Mouse (Mus musculus) spleen, adult 12 weeks (tissue): ENCODE measurements around the gene Mc3r.
A peak's percentile ranks its signal among the peaks of the same experiment; 100 is the strongest.

ENCODE experiments used
- DNase-seq: peaks from one replicate; pipeline ENCODE4 v3.0.0; 2022; ENCODE audit warnings: low spot score

Gene Mc3r

DNA sequence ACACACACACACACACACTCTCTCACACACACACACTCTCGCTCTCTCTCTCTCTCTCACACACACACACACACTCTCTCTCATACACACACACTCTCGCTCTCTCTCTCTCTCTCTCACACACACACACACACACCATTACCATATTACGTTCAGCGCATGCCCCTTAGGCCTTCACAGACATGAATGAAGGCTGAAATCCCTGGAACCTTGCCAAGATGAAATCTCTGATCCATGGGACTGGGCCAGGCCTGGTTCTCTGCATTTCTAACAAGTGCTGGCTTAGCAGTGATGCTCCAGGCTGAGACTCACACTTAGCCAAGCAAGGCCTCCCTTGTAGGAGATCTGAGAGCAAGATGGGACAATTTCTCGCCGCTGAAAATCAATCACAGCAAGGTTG is 8.1 kb downstream of the Mc3r start:
- DNase-seq = no peak

DNA sequence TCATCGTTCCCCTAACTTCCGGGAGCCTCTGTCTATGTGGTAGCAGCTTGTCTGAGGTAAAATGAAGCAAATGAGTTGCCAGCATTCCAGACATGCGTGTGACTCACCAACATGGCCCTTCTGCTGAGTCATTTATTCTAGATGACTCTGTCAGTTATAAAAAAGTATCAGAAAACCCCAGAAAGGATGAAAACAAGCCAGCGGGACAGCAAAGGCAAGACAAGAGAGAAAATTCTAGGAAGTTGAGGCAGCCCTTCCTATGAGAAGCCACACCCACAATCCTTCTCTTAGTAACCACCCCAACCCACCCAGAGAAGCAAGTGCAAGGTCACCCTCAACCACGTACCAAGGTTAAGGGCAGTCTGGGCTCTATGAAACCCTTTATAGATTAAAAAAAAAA is 8.7 kb downstream of the Mc3r start:
- no peak for DNase-seq

DNA sequence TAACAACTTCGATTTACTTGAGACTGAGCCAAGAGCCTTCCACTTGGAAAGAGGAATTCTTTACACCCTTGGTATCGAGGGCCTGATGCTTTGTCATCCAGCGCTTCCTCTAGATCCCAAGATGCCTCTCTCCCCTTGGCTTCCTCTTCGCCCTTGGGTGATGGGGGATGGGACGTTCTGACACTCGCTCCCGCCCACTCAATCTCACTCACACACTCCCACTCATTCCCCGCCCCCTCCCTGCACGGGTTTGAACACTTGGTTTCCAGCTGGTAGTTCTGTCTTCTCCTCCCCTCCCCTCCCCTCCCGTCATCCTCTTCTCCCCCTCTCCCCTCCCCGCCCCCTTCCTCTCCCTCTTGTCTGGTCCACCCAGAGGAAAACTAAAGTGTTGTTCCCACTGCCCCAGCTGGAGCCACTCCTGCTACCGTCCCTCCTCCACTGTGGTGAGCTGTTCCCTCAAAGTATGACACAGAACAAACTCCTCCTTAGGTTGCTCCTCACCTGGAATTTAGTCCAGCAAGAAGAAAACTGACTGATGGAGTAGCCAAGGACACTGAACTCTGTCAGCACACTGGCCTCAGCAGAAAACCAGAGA is 9.3 kb downstream of the Mc3r start:
- DNase-seq = no peak

DNA sequence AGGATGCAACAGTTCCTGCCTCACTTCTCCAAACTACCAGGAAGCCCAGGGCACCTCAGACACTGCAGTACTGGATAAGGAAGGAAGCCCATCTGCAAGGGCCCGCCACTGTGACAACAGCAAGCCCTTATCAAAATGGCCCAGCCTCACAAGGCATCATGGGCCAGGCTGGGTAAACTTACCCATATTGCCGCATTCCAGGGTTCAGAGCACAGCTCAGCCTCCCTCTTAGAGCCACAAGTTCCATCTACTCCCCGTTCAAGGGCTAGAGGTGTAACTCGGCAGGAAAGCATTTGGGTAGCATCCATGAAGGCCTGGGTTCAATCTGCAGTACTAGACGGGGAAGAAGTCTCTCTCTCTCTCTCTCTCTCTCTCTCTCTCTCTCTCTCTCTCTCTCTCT is 11.8 kb downstream of the Mc3r start:
- no peak for DNase-seq

DNA sequence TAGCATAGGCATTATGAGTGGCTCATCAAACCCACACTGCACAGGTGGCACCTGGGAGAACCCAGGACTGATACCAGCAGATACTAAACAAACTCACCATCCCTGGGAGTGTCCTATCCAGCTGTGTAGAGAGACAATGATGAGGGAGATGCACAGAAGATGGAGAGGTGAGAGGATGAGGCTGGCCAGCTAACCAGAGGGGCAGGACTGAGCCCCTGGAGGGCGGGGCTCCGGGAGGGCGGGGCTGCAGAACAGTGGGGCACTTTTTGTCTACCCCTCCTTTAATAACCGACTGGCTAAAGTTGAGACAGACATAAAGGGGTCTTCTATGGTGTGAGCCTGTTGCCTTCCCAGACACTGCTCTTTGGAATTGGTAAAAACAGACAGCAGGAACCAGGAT is 13.1 kb downstream of the Mc3r start:
- DNase-seq = no peak

DNA sequence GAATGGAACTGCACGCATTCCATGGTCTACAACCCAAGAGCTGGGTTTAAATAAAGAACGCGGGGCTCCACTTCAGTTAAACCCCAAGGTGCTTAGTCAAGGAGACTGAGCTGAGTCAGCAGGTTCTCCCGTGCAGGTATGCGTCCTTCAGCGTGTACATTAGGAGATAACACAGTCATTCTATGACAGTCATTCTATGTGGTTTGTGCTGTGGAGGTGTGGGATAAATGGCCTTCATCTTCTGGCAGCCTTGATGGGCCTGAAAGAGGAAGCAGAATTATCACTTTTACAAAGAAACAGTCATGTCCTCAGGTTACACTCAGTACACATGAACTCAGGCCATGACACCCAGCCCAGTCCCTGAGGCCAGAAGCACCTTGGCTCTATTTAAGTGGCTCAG is 14.9 kb downstream of the Mc3r start:
- DNase-seq = no peak

DNA sequence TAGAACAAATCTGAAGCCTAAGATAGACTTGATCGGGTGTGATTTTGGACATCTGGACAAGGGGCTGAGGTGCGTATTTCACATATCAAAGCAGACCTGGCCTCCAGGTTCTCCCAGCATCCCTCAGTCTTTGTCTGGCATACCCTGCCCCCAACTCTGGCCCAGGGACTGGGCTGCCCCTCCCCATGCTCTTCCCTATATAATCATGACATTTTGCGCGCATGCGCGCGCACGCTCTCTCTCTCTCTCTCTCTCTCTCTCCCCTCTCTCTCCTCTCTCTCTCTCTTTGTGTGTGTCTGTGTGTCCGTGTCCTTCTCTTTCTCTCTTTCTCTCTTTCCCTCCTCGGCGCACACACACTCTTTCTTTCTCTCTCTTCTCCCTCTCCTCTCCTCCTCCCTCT is 21.6 kb downstream of the Mc3r start:
- no peak for DNase-seq

DNA sequence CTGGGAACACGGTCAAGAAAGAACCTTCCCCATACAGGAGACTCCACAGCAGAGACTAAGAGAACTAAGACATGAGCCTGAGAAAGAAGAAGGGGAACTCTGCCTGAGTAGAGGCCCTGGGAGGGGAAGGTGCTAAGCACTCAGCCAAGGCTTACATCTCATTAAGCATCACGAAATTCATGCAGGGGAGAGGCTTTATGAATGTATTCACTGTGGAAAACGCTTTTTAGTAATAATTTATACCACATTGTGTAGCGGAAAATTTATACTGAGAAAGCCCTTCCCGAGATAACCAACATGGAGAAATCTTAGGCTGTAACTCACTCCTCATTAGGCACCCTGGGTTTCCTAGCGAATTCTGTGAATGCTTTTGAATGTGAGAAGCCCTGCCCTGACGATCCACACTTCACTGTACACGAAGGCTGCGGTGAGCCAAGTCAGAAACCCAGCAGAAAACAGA is 22.2 kb downstream of the Mc3r start:
- no peak for DNase-seq

DNA sequence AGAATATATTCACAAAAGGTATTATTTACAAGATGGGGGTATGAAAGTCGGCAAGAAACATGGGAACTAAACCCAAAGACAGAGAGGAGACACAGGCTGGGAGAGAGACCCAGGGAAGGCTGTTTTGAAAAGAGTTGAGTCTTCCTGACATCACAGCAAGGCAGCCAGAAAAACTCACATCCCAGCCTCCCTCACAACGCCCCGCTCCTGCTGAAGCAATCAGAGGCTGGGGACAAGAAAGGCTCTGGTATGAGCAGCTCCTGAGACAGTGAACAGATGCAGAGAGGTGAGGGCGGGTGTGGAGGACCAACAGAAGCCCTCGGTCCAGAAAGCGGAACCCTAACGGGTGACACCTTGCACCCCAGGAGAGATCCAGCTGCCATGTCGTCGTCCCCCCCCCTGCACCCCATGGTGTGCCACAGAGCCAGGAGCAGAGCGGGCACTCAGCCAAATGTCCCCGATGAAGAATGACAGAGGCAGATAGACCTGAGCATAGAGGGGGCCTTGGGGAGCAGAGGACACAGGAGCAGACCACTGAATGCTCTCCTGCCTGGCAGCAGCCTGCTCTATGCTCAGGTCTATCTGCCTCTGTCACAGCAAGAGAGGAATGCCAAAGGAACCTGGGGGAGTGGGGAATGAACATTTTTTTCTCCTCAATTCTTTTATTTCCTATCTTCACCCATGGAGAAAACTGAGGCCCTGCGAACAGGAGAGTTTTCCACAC is 22.8 kb downstream of the Mc3r start:
- no peak for DNase-seq

DNA sequence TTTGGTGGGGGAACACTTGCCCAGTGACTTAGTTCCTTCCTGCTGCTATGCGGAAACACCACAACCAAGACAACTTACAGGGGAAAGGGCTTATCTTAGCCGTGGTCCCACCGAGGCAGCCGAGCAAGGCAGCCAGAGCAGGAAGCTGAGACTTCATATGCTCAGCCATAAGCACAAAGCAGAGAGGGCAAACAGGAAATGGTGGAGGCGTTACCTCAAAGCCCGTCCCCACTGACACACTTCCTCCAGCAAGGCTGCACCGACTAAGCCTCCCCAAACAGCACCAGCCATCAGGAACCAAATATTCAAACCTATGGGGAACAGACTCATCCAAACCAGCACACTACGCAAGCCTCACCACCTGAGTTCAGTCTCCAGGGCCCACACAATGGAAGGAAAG is 26.4 kb downstream of the Mc3r start:
- no peak for DNase-seq

DNA sequence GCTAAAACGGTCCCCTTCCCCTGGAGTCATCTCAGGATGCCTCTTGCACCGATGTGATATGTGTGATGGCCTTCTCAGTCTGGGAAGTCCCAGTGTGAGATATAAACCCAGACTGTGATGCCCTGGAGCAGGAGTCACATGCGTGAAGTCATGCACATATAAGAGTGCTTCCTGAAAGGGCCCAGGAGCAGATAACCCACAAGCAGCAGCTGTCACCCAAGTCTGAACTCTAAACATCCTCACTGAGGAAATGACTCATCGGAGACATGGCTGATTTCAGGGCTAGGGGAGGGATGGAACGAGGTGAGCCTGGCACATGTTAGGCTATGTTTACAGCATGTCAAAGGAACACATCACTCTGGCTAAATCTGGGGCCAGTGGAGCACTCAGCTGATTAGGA is 27.9 kb downstream of the Mc3r start:
- DNase-seq = no peak

DNA sequence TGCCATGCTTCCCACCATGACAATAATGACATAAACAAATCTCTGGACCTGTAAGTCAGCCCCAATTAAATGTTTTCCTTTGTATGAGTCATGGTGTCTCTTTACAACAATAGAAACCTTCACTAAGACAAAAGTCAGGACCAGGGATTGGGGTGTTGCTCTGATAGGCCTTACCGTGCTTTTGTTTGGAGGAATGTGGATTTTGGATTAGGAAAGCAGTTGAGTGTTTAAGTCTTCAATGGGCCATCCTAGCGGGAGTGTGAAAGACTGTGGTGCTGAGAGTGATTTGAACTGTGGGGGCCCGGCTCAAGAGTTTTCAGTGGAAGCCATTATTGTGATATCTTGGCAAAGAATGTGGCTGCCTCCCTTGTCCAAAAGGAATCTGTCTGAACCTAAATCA is 30.7 kb downstream of the Mc3r start:
- no peak for DNase-seq

DNA sequence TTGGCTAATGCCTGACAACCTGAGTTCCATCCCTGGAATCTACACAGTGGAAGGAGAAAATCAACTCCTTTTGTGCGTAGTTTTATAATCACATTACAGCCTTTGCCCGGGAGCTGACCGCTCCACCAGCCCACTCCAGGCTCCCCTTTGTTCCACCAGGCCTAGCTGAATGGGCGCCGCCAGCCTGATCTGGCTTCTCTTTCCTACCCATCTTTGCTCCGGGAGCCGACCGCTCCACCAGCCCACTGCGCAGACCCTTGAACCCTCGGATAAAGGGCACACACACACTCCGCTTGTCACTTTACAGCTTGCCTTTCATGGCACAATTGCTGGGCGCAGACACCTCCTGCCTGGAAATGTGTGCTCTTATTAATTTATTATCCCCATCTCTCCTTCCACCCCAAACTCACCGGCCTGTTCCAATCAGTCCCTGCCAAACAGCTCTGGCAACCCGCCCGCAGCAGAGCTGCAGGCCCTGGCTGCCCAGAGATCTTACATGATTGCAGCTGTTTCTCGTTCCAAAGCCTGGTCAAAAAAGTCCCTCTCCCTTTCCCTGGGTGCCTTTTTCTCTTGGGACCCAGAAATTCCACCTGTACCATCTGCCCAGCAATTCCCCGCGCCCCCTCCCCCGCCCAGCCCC is 33.9 kb downstream of the Mc3r start:
- no peak for DNase-seq

DNA sequence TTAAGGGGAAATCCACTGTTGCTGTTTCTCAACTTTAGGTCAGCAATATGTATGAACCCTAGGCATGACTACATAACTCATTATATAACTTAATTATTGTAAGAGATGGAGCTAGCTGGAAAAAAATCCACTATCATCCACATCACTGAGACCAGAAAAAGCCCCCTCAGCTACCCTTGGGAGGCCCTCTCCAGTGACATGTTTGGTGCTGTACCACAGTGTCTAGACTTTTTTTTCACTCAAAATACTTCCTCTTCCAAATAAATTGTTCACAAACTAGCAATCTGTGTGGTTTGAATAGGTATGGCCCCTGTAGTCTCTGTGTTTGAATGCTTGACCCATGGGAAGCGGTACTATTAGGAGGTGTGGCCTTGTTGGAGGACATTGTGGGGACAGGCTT is 39.4 kb downstream of the Mc3r start:
- no peak for DNase-seq

DNA sequence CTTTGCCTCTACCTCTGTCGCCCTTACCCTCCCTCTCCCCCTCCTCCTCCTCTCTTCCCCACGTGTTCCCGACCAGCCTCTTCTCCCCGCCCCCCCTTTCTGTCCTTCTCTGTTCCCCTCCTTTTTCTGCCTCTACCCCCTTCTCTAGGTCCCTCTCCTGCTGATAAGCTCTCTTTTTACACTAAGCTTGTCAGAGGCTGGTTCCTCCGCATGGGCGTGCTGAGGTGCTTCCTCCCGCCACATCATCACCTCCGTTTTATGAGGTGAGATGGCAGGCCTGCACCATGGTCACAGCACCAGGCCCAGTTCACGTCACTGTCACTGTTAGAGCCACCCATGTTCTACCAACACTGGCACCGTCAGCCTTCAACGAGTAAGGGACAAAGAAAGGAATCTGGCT is 40.7 kb downstream of the Mc3r start:
- DNase-seq = no peak

DNA sequence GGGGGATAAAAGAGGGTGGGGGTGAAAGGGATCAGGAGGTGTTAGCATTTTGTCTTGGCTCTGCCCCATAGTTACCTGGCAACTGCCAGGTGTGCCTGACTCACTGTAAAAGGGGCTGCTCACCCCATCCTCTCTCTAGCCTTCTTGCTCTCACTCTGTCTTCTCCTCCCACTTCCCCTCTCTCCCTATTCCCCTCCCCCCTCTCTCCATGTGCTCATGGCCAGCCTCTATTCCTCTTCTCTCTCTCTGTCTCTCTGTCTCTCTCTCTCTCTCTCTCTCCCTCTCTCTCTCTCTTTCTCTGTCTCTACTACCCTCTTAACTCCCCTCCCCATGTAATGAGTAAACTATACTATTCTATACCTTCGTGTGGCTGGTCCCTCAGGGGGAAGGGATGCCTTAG is 41.3 kb downstream of the Mc3r start:
- no peak for DNase-seq

DNA sequence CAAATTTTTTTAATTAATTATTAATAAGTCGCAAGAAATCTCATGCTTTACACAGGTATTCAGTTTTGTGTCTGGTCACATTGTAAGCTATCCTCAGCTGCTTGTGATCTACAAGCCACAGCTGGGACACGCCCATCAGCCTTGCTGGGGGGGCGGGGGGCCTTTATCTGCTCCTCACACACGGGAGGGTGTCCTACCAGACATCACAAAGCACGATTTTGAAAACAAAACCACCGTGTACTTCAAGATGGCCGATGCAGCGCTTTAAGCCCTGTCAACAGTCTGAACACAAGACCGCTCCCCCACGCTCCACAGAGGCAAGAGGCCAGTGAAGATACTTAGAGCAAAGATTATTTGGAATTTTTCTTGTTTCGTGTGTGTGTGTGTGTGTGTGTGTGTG is 42.2 kb downstream of the Mc3r start:
- peak; percentile 1 for DNase-seq

DNA sequence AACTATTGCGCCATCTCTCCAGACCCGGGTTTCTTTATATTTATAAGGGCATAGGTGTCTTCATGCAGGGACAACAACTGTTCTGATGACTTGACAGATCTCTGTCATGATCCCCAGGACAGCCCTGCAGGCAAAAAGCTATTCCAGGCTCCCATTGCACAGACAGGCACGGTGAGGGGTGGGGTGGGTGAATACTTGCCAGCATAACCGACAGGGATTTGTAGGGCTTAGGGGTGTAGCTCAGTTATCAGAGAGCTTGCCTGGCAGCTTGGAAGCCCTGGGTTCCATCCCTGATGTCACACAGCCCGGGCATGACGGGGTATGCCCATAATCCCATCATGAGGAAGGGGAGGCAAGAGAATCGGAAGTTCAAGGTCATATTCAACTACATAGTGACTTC is 42.7 kb downstream of the Mc3r start:
- no peak for DNase-seq

DNA sequence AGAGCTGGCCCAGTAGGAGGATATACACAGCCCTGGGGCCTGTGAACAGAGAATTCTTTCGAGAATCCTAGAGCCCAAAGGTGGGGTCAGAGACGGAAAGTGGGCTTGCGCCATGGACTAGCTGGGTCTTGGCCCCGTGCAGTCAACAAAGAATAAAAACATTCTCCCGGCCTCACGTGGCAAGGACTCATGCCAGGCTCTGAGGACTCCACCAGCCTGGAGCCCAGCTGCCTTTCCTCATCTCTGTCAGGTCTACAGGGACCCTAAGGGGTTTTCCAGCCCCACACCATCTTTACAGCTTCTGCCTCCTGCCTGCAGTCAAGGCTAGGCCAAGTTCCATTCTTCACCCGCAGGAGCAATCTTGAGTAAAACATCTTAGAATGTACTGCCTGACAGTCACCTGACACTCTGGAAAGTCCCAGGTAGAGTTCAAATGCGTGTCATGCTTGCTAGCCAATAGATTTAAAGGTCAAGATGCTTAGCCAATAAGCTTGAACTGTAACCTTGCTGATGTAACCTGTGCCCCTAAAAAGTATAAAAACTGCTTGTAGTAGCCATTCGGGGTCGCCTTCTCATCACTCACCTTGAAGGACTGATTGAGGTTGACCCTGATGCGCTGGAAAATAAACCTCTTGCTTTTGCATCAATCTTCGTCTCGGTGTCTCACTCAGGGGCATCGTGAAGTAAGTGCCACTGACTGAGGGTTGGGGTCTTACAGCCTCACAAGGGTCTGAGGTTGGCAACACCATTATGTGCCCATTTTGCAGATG is 43.6 kb downstream of the Mc3r start:
- DNase-seq = no peak

DNA sequence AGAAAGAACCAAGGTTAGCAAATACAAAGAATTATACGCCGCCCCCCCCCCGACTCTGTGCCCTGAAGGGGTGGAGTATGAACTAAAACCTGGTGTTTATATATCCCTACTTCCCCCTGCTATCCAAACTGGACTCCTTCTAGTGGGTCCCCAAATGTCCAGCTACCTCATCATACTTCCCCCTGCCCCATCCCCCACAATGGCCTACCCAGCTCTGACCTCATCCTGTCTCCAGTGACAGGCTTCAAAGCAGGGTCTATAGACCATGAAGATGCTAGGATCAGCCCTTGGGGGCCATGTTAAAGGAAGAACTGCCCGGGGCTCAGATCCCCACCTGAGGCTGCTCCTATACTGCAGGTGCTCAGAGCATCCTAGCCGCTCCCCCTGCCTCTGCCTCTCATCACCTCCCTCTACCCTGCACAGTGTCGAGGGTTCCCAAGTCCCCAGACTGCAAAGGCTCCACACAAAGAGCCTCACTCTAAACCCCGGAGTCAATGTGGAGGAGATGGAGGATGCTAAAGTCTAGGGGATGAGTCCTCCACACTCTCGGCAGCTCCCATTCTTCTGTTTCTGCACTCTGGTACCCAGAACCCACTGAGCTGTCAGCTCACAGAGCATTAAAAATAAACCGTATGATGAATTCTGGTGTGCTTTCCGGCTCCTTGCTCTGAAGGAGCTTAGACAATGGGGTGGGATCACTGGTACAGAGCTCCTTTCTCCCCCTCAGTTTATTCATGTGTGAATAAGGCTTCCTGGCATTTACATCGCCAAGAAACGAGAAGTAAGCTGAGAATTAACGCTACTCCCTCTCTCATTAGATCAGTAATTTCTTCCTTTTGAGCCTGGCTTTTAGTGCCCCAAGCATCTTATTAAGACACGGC is 44.5 kb downstream of the Mc3r start:
- DNase-seq = no peak

DNA sequence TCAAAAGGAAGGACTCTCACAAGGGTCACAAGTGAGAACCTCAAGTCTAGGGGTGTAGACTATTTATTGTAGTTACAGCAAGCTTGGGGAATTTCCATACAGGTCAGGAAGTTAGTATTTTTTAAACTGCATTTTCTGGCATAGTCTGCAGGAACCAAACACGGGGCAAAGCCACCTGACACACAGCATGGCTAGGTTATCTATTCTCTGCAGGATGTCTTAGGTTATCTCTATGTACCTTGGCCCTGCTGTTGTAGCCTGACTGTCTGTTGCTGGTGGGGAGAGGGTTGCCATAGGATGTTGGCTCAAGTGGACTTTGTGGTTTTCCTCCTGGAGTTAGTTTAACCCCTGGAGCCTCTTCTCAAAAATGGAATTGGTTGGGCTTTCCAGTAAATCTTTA is 49.8 kb downstream of the Mc3r start:
- no peak for DNase-seq

DNA sequence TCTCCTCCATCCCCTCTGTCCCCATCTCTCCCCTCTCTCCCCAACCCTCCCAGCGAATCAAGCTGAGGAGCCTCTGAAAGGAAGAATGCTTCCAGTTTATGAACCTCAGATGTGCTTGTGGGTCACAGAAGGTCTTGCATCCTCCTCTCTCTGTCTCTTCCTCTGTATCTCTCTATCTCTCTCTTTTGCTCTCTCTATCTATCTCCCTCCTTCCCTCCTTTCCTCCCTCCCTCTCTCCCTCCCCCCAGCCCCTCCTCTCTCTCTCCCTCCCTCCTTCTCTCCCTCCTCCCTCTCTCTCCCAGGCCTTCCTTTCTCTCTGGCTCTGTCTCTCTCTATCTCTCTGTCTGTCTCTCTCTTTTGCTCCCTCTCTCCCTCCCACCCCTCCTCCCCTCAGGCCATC is 50.2 kb downstream of the Mc3r start:
- DNase-seq = no peak
